Mouse (Mus musculus): ENCODE results near the gene Lep.

GRCm38 (mm10) chr6:29019756-29020720 lies 40.0 kb upstream of the Lep start:
- TF ChIP-seq POLR2A (IDR thresholded peaks at IDR 0.05; ENCODE audit: insufficient read depth, low read depth, low read length), result no peak
- TF ChIP-seq CTCF (IDR thresholded peaks at IDR 0.05; ENCODE audit: insufficient read depth, low read depth, low read length), result no peak
